Mouse (Mus musculus): ENCODE measurements around the gene Tsc22d3. TPM values are rescaled to one million over a fixed set of nuclear protein-coding genes. Genes with fewer than 3 reads are reported as not detected.

Gene Tsc22d3
- polyA plus RNA-seq, 1 experiment from 2014 or later: 77.3 TPM

GRCm38 (mm10) chrX:140494170-140494569, 106.3 kb downstream of the Tsc22d3 start:
- Histone ChIP-seq H3K27ac (replicated peaks) (no peak overlapping the region), H3K36me3 (ENCODE audit: control insufficient read depth, insufficient read depth, low read length) (no peaks in the 10 kb centered on the region), H3K27me3 (ENCODE audit: control insufficient read depth, insufficient read depth, low read length) (no peaks in the 10 kb centered on the region), H3K4me3 (ENCODE audit: low read depth, low read length) (no peak overlapping the region), H3K4me1 (replicated peaks; ENCODE audit: control insufficient read depth, insufficient read depth) (no peaks in the 10 kb centered on the region), H3K4me2 (replicated peaks; ENCODE audit: low read depth) (no peak overlapping the region), H3K9ac (ENCODE audit: low read length) (no peak overlapping the region), H3K9me3 (ENCODE audit: control insufficient read depth, low read length) (no peaks in the 10 kb centered on the region)
- DNase-seq (ENCODE audit: low spot score) (no peak), ATAC-seq (ENCODE audit: low FRiP score, low TSS enrichment) (no peak)
- TF ChIP-seq EP300 (optimal IDR thresholded peaks at IDR 0.05) (no peak), CTCF (IDR thresholded peaks at IDR 0.05; ENCODE audit: low read depth) (no peak)
- 83% methylated on average over 6 of the region's 6 CpGs for WGBS

- Histone ChIP-seq H3K27me3 (ENCODE audit: control insufficient read depth, insufficient read depth, low read length) (no peaks in the 10 kb centered on the region), H3K9me3 (ENCODE audit: control insufficient read depth, low read length) (no peaks in the 10 kb centered on the region), H3K4me1 (replicated peaks; ENCODE audit: control insufficient read depth, insufficient read depth) (no peaks in the 10 kb centered on the region), H3K9ac (ENCODE audit: low read length) (no peak overlapping the region), H3K27ac (replicated peaks) (no peak overlapping the region), H3K36me3 (ENCODE audit: control insufficient read depth, insufficient read depth, low read length) (no peaks in the 10 kb centered on the region), H3K4me2 (replicated peaks; ENCODE audit: low read depth) (no peak overlapping the region), H3K4me3 (ENCODE audit: low read depth, low read length) (no peak overlapping the region)
- WGBS: 56% methylated on average over 7 of the region's 7 CpGs
- TF ChIP-seq CTCF (IDR thresholded peaks at IDR 0.05; ENCODE audit: low read depth): no peak
- ATAC-seq (ENCODE audit: low FRiP score, low TSS enrichment): no peak
- DNase-seq (ENCODE audit: low spot score): no peak
These were observed 106.9 kb downstream of the Tsc22d3 start for GRCm38 (mm10) chrX:140493527-140494029.

- H3K36me3 ChIP-seq (ENCODE audit: control insufficient read depth, insufficient read depth, low read length): no peaks in the 10 kb centered on the region
- ATAC-seq (ENCODE audit: low FRiP score, low TSS enrichment) (no peak), DNase-seq (ENCODE audit: low spot score) (no peak)
- H3K27me3 ChIP-seq (ENCODE audit: control insufficient read depth, insufficient read depth, low read length): no peaks in the 10 kb centered on the region
- H3K9ac ChIP-seq (ENCODE audit: low read length): no peak overlapping the region
- no peak overlapping the region for H3K27ac ChIP-seq (replicated peaks)
- no peaks in the 10 kb centered on the region for H3K4me1 ChIP-seq (replicated peaks; ENCODE audit: control insufficient read depth, insufficient read depth)
- H3K4me3 ChIP-seq (ENCODE audit: low read depth, low read length): no peak overlapping the region
- H3K9me3 ChIP-seq (ENCODE audit: control insufficient read depth, low read length): no peaks in the 10 kb centered on the region
- no peak overlapping the region for H3K4me2 ChIP-seq (replicated peaks; ENCODE audit: low read depth)
- 55% methylated on average over 10 of the region's 10 CpGs for WGBS
- TF ChIP-seq CTCF (IDR thresholded peaks at IDR 0.05; ENCODE audit: low read depth) (peak; percentile 83), EP300 (optimal IDR thresholded peaks at IDR 0.05) (no peak)
These were observed 108.4 kb downstream of the Tsc22d3 start for GRCm38 (mm10) chrX:140491884-140492571.

- Histone ChIP-seq H3K36me3 (ENCODE audit: control insufficient read depth, insufficient read depth, low read length) (no peaks in the 10 kb centered on the region), H3K27me3 (ENCODE audit: control insufficient read depth, insufficient read depth, low read length) (no peaks in the 10 kb centered on the region), H3K9me3 (ENCODE audit: control insufficient read depth, low read length) (no peaks in the 10 kb centered on the region), H3K27ac (replicated peaks) (no peak overlapping the region), H3K4me2 (replicated peaks; ENCODE audit: low read depth) (no peak overlapping the region), H3K4me3 (ENCODE audit: low read depth, low read length) (no peak overlapping the region), H3K4me1 (replicated peaks; ENCODE audit: control insufficient read depth, insufficient read depth) (no peaks in the 10 kb centered on the region), H3K9ac (ENCODE audit: low read length) (no peak overlapping the region)
- 76% methylated on average over 3 of the region's 3 CpGs for WGBS
- TF ChIP-seq CTCF (IDR thresholded peaks at IDR 0.05; ENCODE audit: low read depth): no peak
- no peak for TF ChIP-seq EP300 (optimal IDR thresholded peaks at IDR 0.05)
- no peak for ATAC-seq (ENCODE audit: low FRiP score, low TSS enrichment)
- DNase-seq (ENCODE audit: low spot score): no peak
These were observed 110.3 kb downstream of the Tsc22d3 start for GRCm38 (mm10) chrX:140490203-140490602.

Other genes starting within 250 kb of the Tsc22d3 start
- 18.2 and 18.3 TPM in 2 replicates for gene Prps1, start 144.0 kb downstream of the Tsc22d3 start, polyA plus RNA-seq (2015; fragmentation: Nextera tagmentation; extraction: Ambion mirVana)
- 4.5 and 5.0 TPM in 2 replicates for gene Mid2, start 63.9 kb upstream of the Tsc22d3 start, polyA plus RNA-seq (2015; fragmentation: Nextera tagmentation; extraction: Ambion mirVana)
- gene Tex13b, start 212.8 kb upstream of the Tsc22d3 start, polyA plus RNA-seq (2015; fragmentation: Nextera tagmentation; extraction: Ambion mirVana): 0.10 TPM in 1 of 2 replicates, not detected in the other

Data from stomach, postnatal 0 days (tissue).